Mouse (Mus musculus) megakaryocyte, adult 5-6 weeks (primary cell): ENCODE data around the gene Kras. TPM values are rescaled to one million over a fixed set of nuclear protein-coding genes. Genes with fewer than 3 reads are reported as not detected.

Experiments used
- ATAC-seq: 2 replicates; pipeline ENCODE4 v1.8.0; 2016; ENCODE audit warnings: mild to moderate bottlenecking, inconsistent platforms; ENCODE audit not compliant: poor library complexity, severe bottlenecking
- total RNA-seq, 2 experiments: library from RNA; stranded (forward) in 1 of 2; stranded (reverse) in 1 of 2; fragments of 153-499, 151-499 nt in 1 of 2; fragments of 221-1000, 200-1000 nt in 1 of 2; gene quantifications; 2 replicates each; pipeline versions ENCODE4 v1.2.3 to v1.2.4; 2015 to 2017

The Kras gene
- total RNA-seq, 2 experiments from 2014 or later: 22.3 to 50.0 TPM

DNA sequence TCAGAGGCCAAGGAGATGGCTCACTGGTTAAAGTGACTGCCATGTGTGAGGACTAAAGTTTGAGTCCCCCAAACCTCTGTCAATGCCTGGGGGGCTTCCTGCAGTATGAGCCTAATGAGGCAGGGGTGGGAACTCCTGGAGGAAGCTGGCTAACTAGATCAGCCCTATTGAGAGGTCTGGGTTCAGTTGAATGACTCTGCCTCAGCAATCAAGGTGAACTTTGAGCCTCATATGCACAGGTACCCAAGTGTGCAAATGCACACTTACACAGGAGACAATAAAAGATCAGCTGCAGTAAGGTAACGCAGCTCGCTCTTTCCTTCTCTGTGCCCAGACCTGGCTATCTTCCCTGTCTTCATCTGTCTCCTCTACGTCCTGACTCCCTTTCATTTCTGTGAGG is 57.0 kb downstream of the Kras start:
- no peak; the same call in 1 of the 2 replicates for ATAC-seq

DNA sequence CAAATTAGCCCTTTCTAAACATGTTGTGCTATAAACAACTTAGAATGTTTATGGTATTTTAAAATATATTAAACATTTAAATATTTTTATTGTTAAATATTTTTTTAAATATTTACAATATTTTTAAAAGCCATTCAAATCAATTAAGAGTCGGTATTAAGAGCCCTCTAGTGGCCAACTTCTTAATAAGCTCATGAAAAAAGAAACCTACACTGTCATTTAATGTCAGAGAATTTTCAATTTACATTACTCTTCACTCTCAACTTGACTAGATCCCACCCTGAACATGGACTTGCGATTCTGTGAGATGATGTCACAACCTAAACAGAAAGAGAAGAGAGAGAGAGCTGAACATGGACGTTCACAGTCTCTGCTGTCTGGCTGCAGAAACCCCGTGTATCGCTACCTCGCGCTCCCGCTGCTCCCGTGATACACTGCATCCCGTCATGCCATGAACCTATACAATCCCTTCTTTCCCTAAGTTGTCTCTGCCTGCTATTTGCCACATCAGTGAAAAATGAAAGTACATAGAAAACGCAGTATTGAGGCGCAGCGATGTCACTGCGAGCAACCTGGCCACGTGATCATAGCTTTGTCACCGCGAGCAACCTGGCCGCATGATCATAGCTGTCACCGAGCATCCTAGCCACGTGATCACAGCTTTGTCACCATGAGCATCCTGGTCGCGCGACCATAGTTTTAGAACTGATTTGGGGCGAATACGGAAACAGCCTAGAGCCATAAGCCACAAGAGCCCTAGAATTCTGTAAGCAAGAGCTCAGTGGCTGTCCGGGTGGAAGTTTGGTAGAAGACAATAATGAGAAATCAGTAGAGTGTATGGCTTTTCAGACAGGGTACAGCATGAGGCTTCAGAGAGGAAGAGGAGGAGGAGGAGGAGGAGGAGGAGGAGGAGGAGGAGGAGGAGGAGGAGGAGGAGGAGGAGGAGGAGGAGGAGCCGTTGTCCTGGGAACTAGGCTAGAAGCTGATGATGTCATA is 62.6 kb downstream of the Kras start:
- ATAC-seq: peak; percentile 75

DNA sequence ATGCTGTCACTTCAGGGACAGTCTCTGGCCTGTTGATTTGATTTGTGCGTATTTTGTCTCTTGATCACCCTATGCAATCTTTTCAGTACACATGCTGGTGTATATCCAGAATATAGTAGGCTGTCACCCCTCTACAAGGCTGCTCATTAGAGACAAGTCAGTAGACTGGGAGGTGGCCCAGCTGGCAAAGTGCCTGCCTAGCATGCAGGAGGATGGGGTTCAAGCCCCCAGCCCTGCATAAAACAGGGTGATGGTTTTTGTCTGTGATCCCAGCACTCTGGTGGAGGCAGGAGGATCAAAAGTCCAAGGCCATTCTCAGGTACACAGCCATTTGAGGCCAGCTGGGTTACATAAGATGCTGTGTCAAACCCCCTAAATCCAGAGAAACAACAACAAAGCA is 63.9 kb downstream of the Kras start:
- ATAC-seq: no peak

DNA sequence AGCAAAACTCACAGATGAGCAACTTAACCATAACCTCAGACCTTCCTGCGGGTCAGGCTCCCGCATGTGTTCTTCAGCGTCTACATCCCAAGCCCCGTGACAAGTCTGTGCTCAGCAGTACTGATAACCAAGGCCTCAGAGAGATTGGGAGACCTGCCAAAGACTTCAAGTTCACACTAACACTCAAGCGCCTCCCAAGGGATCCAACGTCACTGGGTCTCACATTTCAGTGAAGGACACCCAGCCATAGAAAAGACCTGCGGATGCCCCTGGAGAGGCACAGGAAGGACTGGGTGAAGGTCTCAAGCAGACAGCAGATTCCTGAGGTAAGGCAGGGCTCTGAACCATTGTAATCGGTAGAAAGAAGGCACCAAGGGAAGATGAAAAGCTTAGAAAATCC is 68.0 kb downstream of the Kras start:
- ATAC-seq: no peak

DNA sequence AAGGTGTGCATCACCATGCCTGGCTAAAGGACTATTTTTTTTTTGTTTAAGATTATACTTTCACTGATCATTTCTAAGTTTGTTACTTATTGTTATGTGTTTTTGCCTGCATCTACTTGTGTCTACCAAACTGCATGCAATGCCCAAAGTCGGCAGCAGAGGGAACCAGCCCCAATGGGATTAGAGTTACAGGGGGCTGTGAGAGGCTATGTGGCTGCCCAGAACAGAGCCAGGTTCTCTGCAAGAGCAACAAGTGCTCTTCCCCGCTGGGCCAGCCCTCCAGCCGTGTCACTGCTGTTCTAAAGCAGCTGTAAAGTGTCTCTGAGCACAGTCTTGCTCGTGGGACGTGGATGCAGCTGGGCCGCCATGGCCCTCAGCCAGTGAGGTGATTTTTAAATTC is 70.4 kb downstream of the Kras start:
- ATAC-seq: peak; percentile 73

DNA sequence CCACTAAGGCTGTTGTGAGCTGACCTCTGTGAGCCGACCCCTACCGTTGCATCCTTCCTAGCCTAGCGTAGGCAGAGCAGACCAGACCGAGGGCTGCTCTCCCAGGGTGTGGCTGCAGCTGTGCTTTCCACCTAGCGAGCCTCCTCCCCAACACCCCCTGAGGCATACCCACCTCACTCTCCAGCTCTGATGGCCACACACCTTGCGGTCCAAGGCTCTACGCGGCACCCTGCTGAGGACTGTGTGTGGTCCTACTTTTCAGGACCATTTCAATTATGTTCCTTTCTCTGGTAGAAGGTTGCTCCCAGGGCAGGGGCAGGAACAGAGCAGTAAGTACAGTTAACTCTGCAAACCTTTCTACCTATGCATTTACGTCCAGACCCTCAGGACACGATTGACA is 73.6 kb downstream of the Kras start:
- ATAC-seq: no peak

DNA sequence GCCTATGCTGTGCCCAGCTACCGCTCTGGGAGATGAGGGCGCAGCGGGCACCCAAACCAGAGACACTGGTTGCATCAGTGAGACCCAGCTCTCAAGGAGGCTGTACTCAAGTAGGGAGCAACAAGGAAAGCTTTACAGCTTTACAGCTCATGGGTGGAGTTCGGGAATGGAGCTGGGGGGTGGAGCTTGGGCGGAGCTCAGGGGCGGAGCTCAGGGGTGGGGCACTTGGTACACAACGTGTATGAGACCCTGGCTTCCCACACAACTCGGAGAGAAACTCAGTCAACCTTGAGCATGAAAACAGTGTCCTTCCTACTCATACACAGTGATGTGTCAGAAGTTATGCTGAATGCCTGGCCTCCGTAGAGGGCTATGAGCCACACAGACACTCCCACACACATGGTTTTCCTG is 74.5 kb downstream of the Kras start:
- ATAC-seq: no peak

DNA sequence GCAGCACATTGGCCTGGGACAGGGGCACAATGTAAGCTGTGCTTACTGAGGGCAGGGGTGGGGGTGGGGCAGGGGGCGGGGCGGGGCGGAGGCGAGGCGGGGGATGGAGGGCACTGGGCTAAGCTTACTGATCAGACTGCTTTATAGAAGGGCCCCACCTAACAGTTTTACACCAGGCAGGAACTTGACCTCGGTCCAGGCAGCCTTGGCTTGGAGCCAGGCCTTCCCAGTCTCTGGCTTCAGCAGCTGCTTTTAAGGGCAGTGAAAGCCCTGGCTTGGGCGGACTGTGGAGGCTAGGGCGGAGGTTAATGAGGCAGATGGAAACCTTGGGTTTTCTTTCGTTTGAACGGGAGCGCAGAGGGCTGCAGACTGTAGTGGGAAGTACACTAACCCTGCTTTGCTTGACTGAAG is 76.3 kb downstream of the Kras start:
- no peak for ATAC-seq

DNA sequence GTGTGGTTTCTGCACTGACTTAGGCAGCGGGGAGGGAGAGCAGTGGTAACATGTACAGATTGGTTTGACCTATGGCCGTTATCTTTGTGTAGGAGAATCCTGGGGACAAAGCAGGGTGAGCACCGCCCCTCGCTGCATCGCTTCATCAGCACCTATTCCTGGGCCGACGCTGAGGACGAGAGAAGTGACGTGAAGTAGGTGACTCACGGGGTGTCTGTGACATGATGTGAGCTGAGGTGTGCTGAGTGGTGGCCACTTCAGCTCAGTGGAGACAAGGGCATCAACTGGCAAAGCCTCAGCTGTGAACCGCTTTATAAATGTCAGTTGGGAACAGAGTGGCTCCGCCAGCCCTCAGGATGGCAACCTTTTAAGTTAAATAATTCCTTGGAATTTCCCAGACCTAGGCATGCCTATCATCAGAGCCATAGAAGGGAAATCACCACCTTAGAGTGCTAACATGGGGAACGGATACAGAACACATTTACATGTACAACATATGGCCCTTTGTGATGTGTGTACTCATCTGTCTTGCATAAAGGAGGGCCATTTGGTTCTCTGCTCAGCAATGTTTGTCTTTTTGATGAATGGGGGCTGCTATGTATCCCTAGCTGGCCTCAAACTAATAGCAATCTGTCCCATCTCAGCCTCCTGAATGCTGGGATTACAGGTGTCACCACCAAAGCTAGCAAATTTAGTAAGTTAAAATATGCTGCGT is 78.0 kb downstream of the Kras start:
- ATAC-seq: no peak

Other genes with a start within 250 kb of the Kras start
- 0.25 TPM in 1 of 2 replicates, not detected in the other for gene Bcat1, start 174.1 kb downstream of the Kras start, total RNA-seq (2015)
- gene Bcat1, start 174.1 kb downstream of the Kras start, total RNA-seq (2017): 0.24 TPM in 1 of 2 replicates, not detected in the other
- gene Lrmp, start 134.6 kb downstream of the Kras start, total RNA-seq (2015): 41.7 and 44.5 TPM in 2 replicates
- gene Lrmp, start 134.6 kb downstream of the Kras start, total RNA-seq (2017): 87.5 and 92.7 TPM in 2 replicates
- gene Casc1, start 39.2 kb downstream of the Kras start, total RNA-seq (2015): 0.52 and 1.3 TPM in 2 replicates
- gene Casc1, start 39.2 kb downstream of the Kras start, total RNA-seq (2017): 0.28 and 0.55 TPM in 2 replicates
- 28.2 and 30.7 TPM in 2 replicates for gene Etfrf1, start 39.1 kb downstream of the Kras start, total RNA-seq (2015)
- 23.4 and 24.1 TPM in 2 replicates for gene Etfrf1, start 39.1 kb downstream of the Kras start, total RNA-seq (2017)